Mouse (Mus musculus): ENCODE measurements around the gene Pds5a.
"Not testable (repeated sequence)": the region's sequence is repeated elsewhere in the genome, so short reads cannot be mapped to it uniquely, and the experiment has no call there.

Gene Pds5a

GRCm38 (mm10) chr5:65697836-65698758, at the start of gene Pds5a:
Gene Pds5a, minus strand, starts transcription at chr5:65698273.
- DNase-seq (ENCODE audit: low spot score): peak; percentile 86

DNA sequence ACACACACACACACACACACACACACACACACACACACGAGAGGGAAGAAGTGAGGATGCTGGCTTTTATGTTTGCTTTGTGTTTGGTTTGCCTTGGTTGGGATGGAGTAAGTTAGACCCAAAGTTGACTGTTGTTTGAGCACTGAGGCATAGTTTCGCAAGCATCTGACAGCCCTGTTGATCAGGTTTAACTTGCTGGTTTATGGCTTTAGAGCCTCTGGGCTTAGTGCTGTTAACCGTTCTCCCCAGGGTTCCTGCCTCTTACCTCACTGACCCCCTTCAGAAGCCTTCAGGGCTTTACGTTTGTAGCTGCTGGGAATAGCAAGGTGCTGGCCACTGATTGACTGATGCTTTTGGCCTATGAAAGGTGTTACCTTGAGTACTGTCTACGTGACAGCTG, 48.8 kb upstream of the Pds5a start:
- DNase-seq (ENCODE audit: low spot score): peak; percentile 10

GRCm38 (mm10) chr5:65739366-65739765, 41.3 kb upstream of the Pds5a start:
- no peak for DNase-seq (ENCODE audit: low spot score)

GRCm38 (mm10) chr5:65735601-65736000, 37.5 kb upstream of the Pds5a start:
- peak; percentile 35 for DNase-seq (ENCODE audit: low spot score)

- DNase-seq (ENCODE audit: low spot score): peak; percentile 65
Measured at GRCm38 (mm10) chr5:65731173-65732007, 33.3 kb upstream of the Pds5a start.

GRCm38 (mm10) chr5:65724311-65725054, 26.4 kb upstream of the Pds5a start:
- DNase-seq (ENCODE audit: low spot score): peak; percentile 83

DNA sequence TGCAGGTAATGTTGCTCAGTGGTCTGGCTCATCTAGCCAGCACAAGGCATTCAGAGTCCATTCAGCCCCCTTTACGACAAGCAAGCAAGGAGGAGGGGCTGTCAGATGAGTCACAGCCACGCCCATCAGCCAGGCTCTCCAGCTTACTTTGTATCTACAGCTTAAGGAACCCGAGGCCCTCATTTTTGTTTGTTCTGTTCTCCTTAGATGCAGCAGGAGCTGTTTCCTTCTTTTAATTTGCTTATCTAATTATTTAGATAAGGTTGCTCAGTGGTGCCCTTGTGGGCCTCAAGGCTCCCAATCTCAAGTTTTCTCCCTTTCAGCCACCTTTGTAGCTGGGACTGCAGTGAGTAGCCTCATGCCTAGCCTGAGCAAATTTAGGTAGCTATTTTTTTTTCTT, 20.3 kb upstream of the Pds5a start:
- DNase-seq (ENCODE audit: low spot score): no peak

GRCm38 (mm10) chr5:65717903-65718211, 19.8 kb upstream of the Pds5a start:
- DNase-seq (ENCODE audit: low spot score): not testable (repeated sequence)

GRCm38 (mm10) chr5:65717063-65717902, 19.2 kb upstream of the Pds5a start:
- no peak for DNase-seq (ENCODE audit: low spot score)

DNA sequence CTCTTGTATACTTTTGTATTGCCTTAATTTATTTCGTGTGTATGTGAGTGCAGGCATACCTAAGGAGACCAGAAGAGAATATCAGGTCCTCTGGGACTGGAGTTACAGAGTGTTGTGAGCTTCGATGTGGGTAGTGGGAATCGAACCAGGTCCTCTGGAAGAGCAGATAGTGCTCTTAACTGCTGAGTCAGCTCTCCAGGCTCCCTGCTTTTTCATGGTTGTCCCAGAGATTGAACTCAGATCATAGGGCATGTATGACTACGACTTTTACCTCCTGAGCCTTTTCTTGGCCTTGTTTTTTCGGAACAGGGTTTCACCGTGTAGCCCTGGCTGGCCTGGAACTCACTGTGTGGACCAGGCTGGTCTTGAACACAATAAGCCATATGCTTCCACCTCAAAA, 17.0 kb upstream of the Pds5a start:
- no peak for DNase-seq (ENCODE audit: low spot score)

GRCm38 (mm10) chr5:65711463-65711862, 13.4 kb upstream of the Pds5a start:
- no peak for DNase-seq (ENCODE audit: low spot score)

DNA sequence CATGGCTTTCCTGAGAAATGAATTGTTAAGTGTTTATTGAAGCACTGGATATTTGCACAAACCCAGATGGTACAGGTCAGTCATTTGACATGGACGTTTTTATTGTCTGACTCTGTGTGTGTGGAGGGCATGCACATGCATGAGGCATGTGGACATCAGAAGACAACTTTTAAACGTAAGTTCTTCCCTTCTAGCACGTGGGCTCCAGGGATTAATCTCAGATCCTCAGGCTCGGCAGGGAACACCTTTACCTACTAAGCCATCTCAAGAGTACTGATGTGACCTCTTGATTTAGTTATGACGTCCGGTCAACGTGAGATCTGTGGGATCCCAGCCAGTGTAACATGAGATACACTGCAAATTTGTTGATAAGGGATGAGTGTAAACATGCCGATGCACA, 12.2 kb upstream of the Pds5a start:
- no peak for DNase-seq (ENCODE audit: low spot score)

DNA sequence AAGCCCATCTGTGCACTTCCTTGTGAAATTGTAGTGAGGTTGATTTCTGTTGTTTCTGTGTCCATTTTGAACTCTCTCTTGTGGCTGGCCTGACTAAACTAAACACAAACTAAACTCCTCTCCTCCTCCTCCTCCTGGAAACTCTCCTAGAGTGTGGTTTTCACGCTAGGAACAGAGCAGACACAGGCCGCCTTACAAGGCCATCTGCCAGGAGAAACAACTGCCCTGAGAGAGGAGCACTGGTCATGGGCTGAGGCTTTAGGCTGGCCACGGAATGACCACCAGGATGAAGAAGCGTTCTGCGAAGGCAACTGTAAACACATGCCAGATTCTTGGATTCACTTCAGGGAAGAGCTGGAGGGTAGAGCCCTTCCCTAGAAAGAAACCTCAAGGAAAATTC, 8.9 kb upstream of the Pds5a start:
- no peak for DNase-seq (ENCODE audit: low spot score)

DNA sequence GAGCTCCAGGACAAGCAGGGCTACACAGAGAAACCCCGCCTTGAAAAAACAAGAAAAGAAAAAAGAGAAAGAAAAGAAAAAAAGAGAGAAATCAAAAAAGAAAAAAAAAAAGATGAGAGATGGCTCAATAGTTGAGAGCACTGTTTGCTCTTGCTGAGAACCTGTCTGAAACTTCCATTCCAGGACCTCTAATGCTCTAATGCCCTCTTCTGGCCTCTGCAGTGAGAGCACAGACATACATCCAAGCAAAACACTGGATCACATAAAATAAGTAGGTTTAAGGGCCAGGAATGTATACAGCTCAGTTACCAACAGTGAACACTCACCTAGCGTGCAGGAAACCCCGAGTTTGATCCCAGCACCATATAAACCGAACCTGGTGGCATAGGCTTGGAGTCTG, 8.1 kb upstream of the Pds5a start:
- no peak for DNase-seq (ENCODE audit: low spot score)

- no peak for DNase-seq (ENCODE audit: low spot score)
Measured at GRCm38 (mm10) chr5:65704765-65705678, 6.9 kb upstream of the Pds5a start.

DNA sequence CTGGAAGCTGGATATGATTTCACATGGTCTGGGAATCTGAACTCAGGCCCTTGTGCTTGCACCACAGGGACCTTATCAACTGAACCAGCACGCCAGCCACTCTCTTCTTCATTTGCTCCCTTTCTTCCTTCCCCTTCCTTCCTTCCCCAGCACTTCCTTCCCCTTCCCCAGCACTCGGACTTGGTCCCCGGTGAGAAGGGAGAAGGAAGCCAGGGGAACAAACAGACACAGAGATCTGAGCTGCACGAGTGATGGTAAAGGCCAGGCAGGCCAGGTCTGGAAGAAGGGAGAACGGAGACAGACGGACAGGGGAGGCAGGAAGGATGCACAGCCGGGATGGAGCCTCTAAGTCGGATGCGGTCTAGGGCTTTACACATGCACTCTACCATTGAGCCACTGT, 5.2 kb upstream of the Pds5a start:
- DNase-seq (ENCODE audit: low spot score): no peak

DNA sequence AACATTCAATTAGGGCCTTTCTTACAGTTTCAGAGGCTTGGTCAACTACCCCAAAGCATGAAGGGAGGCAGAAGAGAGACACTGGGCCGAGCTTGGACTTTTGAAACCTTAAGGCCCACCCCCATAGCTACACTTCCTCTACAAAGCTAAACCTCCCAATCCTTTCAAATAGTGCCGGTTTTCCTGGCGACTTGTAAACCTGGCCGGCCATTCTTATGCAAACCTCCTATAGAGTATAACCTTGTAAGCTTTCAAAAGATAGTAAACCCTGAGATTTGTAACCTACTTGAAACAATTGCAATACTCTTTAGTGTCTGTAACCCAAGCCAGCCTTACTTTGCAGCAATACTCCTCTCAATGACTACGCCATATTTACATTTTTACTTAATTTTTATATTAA, 2.0 kb upstream of the Pds5a start:
- DNase-seq (ENCODE audit: low spot score): no peak

GRCm38 (mm10) chr5:65699146-65699545, 1.1 kb upstream of the Pds5a start:
- DNase-seq (ENCODE audit: low spot score): no peak

GRCm38 (mm10) chr5:65698759-65699136, 675 bp upstream of the Pds5a start:
- no peak for DNase-seq (ENCODE audit: low spot score)

DNA sequence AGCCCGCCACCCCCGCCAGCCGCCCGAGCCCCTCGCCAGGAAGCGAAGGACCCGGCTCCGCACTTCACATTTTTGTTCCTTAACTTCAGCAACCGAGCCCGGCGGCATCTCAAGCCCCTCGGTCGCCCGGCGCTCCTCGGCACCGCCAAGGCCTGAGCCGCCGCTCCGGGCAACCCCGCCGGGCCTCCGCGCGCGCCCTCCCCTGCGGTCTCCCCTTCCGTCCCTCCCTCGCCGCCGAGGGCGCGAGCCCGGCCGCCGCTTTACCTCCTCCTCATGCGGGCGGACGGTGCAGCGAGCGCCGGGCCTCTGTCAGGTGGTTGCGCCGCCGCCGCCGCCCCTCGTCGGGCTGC, 612 bp downstream of the Pds5a start:
- no peak for DNase-seq (ENCODE audit: low spot score)
